Mouse (Mus musculus) testis, adult 2 months (tissue): ENCODE results near the gene Sec24c. TPM values are rescaled to one million over a fixed set of nuclear protein-coding genes. Genes with fewer than 3 reads are reported as not detected.
A peak's percentile ranks its signal among the peaks of the same experiment; 100 is the strongest.

Experiments used
- H3K27ac ChIP-seq: fragments of 200-500 bp; 2 replicates; pipeline ENCODE4 v1.5.1; 2012; ENCODE audit warnings: low read depth, low read length; ENCODE audit not compliant: control insufficient read depth, insufficient read depth
- H3K27me3 ChIP-seq: fragments of 200-500 bp; 2 replicates; pipeline ENCODE4 v1.6.1; 2012; ENCODE audit warnings: mild to moderate bottlenecking, low read length, moderate library complexity; ENCODE audit not compliant: control insufficient read depth, insufficient read depth
- H3K36me3 ChIP-seq: fragments of 200-500 bp; 2 replicates; pipeline ENCODE4 v1.6.1; 2012; ENCODE audit warnings: mild to moderate bottlenecking, low read length; ENCODE audit not compliant: control insufficient read depth, insufficient read depth
- H3K4me1 ChIP-seq: fragments of 200-500 bp; 2 replicates; pipeline ENCODE4 v1.6.1; 2012; ENCODE audit warnings: low read length; ENCODE audit not compliant: control insufficient read depth, insufficient read depth
- H3K4me3 ChIP-seq: fragments of 200-500 bp; 2 replicates; pipeline ENCODE4 v1.5.1; 2012; ENCODE audit warnings: low read depth, mild to moderate bottlenecking, low read length, moderate library complexity, mixed read lengths; ENCODE audit not compliant: control insufficient read depth
- CTCF ChIP-seq: fragments of 200-500 bp; IDR thresholded peaks from 2 replicates; pipeline ENCODE4 v1.5.1; 2012; ENCODE audit warnings: low read depth, mild to moderate bottlenecking, inconsistent platforms, low read length, moderate library complexity; ENCODE audit not compliant: control insufficient read depth, insufficient read depth, insufficient replicate concordance
- POLR2A ChIP-seq: fragments of 200-500 bp; IDR thresholded peaks from 2 replicates; pipeline ENCODE4 v1.6.1; 2012; ENCODE audit warnings: low read depth, mild to moderate bottlenecking, inconsistent platforms, low read length, moderate library complexity; ENCODE audit not compliant: control insufficient read depth
- polyA plus RNA-seq: library from polyadenylated mRNA; depleted of rRNA; stranded (reverse); fragments of >200 nt; gene quantifications from 2 replicates; pipeline ENCODE4 v1.2.3, GENCODE M21; 2012

Gene Sec24c
- polyA plus RNA-seq, 1 experiment = 80.7 TPM

- Histone ChIP-seq H3K27ac (no peak overlapping the region), H3K27me3 (no peaks in the 10 kb centered on the region), H3K4me3 (no peak overlapping the region), H3K4me1 (no peaks in the 10 kb centered on the region), H3K36me3 (peaks cover 8% of the 10 kb centered on the region)
- TF ChIP-seq POLR2A (no peak), CTCF (no peak)
Measured at GRCm38 (mm10) chr14:20677906-20678305, 3.8 kb downstream of the Sec24c start.

GRCm38 (mm10) chr14:20681742-20682141, 7.6 kb downstream of the Sec24c start:
- Histone ChIP-seq H3K4me3 (no peak overlapping the region), H3K27me3 (no peaks in the 10 kb centered on the region), H3K4me1 (no peaks in the 10 kb centered on the region), H3K27ac (no peak overlapping the region), H3K36me3 (peaks cover 11% of the 10 kb centered on the region)
- TF ChIP-seq CTCF = no peak
- TF ChIP-seq POLR2A = no peak

GRCm38 (mm10) chr14:20682498-20682897, 8.4 kb downstream of the Sec24c start:
- Histone ChIP-seq H3K4me3 (no peak overlapping the region), H3K4me1 (no peaks in the 10 kb centered on the region), H3K27ac (no peak overlapping the region), H3K36me3 (peaks cover 11% of the 10 kb centered on the region), H3K27me3 (no peaks in the 10 kb centered on the region)
- no peak for TF ChIP-seq CTCF
- no peak for TF ChIP-seq POLR2A

- Histone ChIP-seq H3K4me1 (no peaks in the 10 kb centered on the region), H3K36me3 (peaks cover 10% of the 10 kb centered on the region), H3K4me3 (no peak overlapping the region), H3K27me3 (no peaks in the 10 kb centered on the region), H3K27ac (no peak overlapping the region)
- TF ChIP-seq POLR2A (no peak), CTCF (no peak)
Measured at GRCm38 (mm10) chr14:20686576-20686975, 12.5 kb downstream of the Sec24c start.

DNA sequence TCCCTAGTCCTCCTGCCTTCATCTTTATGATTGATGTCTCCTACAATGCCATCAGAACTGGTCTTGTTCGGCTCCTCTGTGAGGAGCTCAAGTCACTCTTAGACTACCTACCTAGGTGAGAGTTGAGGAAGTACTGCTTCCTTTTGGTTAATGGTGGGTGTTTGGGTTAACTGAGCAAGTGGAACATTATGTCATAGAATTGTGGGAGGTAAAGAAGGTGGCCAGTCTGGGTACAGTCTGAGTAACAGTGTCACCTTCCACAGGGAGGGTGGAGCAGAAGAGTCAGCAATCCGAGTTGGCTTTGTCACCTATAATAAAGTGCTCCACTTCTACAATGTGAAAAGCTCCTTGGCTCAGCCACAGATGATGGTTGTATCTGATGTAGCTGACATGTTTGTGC, 14.9 kb downstream of the Sec24c start:
- TF ChIP-seq CTCF (no peak), POLR2A (no peak)
- Histone ChIP-seq H3K4me3 (no peak overlapping the region), H3K4me1 (no peaks in the 10 kb centered on the region), H3K36me3 (peaks cover 3% of the 10 kb centered on the region), H3K27ac (no peak overlapping the region), H3K27me3 (no peaks in the 10 kb centered on the region)

DNA sequence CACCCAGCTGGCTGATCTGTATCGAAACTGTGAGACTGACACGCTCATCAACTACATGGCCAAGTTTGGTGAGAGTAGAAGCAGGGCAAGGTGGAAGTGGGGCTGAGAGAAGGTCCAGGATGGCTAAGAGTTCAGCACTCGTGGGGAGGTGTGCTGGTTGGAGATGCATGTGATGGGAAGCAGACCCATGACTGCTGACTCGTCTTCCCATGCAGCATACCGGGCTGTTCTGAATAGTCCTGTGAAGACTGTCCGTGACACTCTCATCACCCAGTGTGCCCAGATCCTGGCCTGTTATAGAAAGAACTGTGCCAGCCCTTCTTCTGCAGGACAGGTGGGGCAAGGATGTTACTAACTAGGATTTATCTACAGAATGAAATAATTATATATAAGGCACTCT, 17.7 kb downstream of the Sec24c start:
- H3K27ac ChIP-seq = no peak overlapping the region
- no peak; the same call in 1 of the 2 replicates for TF ChIP-seq CTCF
- TF ChIP-seq POLR2A = no peak
- H3K27me3 ChIP-seq = no peaks in the 10 kb centered on the region
- H3K4me1 ChIP-seq = peaks cover 12% of the 10 kb centered on the region
- no peak overlapping the region for H3K4me3 ChIP-seq
- H3K36me3 ChIP-seq = peaks cover 3% of the 10 kb centered on the region

- Histone ChIP-seq H3K36me3 (peaks cover 3% of the 10 kb centered on the region), H3K4me3 (no peak overlapping the region)
Measured at GRCm38 (mm10) chr14:20693589-20694101, 19.5 kb downstream of the Sec24c start.

GRCm38 (mm10) chr14:20694185-20694883, 20.2 kb downstream of the Sec24c start:
- peak overlapping the region; percentile 88 for H3K4me3 ChIP-seq
- H3K27me3 ChIP-seq = no peaks in the 10 kb centered on the region
- no peak for TF ChIP-seq CTCF
- TF ChIP-seq POLR2A = no peak
- peaks cover 12% of the 10 kb centered on the region for H3K4me1 ChIP-seq
- H3K36me3 ChIP-seq = no peaks in the 10 kb centered on the region; the same call in 1 of the 2 replicates
- peak overlapping the region; percentile 87 for H3K27ac ChIP-seq

More at GRCm38 (mm10) chr14:20693589-20694101, 19.5 kb downstream of the Sec24c start:
- Histone ChIP-seq H3K4me1 (peaks cover 12% of the 10 kb centered on the region), H3K27ac (no peak overlapping the region), H3K27me3 (no peaks in the 10 kb centered on the region)
- no peak for TF ChIP-seq CTCF
- no peak for TF ChIP-seq POLR2A
